12 mouse cellular contexts compared by ENCODE assay signal in the genomic region with DNA sequence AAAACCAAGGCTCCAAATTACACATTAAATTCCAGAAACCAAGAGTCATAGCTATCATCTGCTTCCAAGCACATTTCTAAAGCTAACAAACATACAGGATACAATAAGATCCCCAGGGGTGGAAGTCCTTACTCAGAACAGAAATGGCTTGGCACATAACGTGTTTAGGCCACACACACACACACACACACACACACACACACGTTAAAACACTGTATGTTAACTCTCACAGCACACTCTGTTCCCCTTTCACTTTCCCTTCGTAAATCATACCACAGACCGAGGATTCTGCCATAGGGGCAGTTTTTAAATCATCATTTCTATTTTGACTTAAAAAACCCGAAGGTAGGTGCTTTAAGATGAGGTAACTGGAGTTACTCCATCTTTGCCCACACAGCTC. TPM values are rescaled to one million over a fixed set of nuclear protein-coding genes. Genes with fewer than 3 reads are reported as not detected.
DNase-seq lines count a peak whose midpoint lies in the region; TF ChIP-seq lines count a peak whose summit lies in the region.
"Had no signal": no experiment of that assay in that cellular context is flagged by ENCODE, and none has a peak within 500 bp of the region (broad histone marks: within the 10 kb centered on the region; RNA-seq: fewer than 3 reads in every experiment).

No protein-coding gene starts in this region.

- TF ChIP-seq POLR2A in bone marrow macrophage, adult 2 months (IDR thresholded peaks at IDR 0.05; ENCODE audit: borderline replicate concordance, low read depth, low read length) = no peak

- DNase-seq in kidney, postnatal 14 days = peak; percentile 24
- no peak for DNase-seq in kidney, postnatal 4 days
- DNase-seq in A20 (ENCODE audit: low read depth, low spot score) = peak; percentile 81
- DNase-seq in cerebellum, adult 11 months = no peak
- no peak for DNase-seq in adrenal gland, adult 18-20 months (ENCODE audit: low spot score in 2 of 2)
- DNase-seq: layer of hippocampus, postnatal 36 days; thymus, postnatal 36 days had no signal

- H3K27ac ChIP-seq in bone marrow macrophage, adult 2 months (ENCODE audit: insufficient read depth, low read depth, low read length) = peak overlapping the region; percentile 44
- H3K27ac ChIP-seq: hindbrain, embryonic 10.5 days had no signal

- no peaks in the 10 kb centered on the region for H3K27me3 ChIP-seq in megakaryocyte, embryonic 14.5 days (replicated peaks)

- no peaks in the 10 kb centered on the region for H3K9me3 ChIP-seq in megakaryocyte, embryonic 14.5 days
- H3K9me3 ChIP-seq: hindbrain, embryonic 10.5 days had no signal

- peak overlapping the region; percentile 55 for H3K4me3 ChIP-seq in bone marrow macrophage, adult 2 months (ENCODE audit: insufficient read depth, low read length)
- peak overlapping the region; percentile 54 for H3K4me3 ChIP-seq in megakaryocyte, embryonic 14.5 days (replicated peaks)
- H3K4me3 ChIP-seq: hindbrain, embryonic 10.5 days had no signal

- H3K36me3 ChIP-seq in megakaryocyte, embryonic 14.5 days (replicated peaks; ENCODE audit: low read length) = peaks cover 47% of the 10 kb centered on the region
- H3K36me3 ChIP-seq: hindbrain, embryonic 10.5 days had no signal

- H3K4me1 ChIP-seq in bone marrow macrophage, adult 2 months (ENCODE audit: control insufficient read depth, insufficient read depth, low read length) = peaks cover 32% of the 10 kb centered on the region
- H3K4me1 ChIP-seq in megakaryocyte, embryonic 14.5 days = peaks cover 72% of the 10 kb centered on the region

- TF ChIP-seq CTCF in bone marrow macrophage, adult 2 months (IDR thresholded peaks at IDR 0.05; ENCODE audit: low read depth, low read length) = no peak

RNA-seq across cellular contexts. Expression of a gene that starts 3.9 kb away (rescaled TPM):
- polyA plus RNA-seq in bone marrow macrophage, adult 2 months (2012; ENCODE audit: insufficient read depth, insufficient read length, missing spikeins) = 21.1 and 24.6 TPM in 2 replicates
- polyA plus RNA-seq in megakaryocyte, embryonic 14.5 days (2012; ENCODE audit: insufficient read depth, low replicate concordance) = 7.7 and 9.8 TPM in 2 replicates
- total RNA-seq in adrenal gland, adult 18-20 months (2021) = 10 to 100 TPM; 12.2 to 12.6 TPM

RNA-seq across cellular contexts. Expression of a gene that starts 18.5 kb away (rescaled TPM):
- not detected in 2 replicates for polyA plus RNA-seq in bone marrow macrophage, adult 2 months (2012; ENCODE audit: insufficient read depth, insufficient read length, missing spikeins)
- polyA plus RNA-seq in megakaryocyte, embryonic 14.5 days (2012; ENCODE audit: insufficient read depth, low replicate concordance) = not detected in 2 replicates
- total RNA-seq in adrenal gland, adult 18-20 months (2021) = not detected
- total RNA-seq: layer of hippocampus, postnatal 36 days had no signal
- polyA plus RNA-seq: frontal cortex, adult 2 months; hindbrain, embryonic 10.5 days; neural tube, embryonic 14.5 days had no signal

RNA-seq across cellular contexts. Expression of a gene that starts 43.1 kb away (rescaled TPM):
- 0.36 and 0.44 TPM in 2 replicates for polyA plus RNA-seq in bone marrow macrophage, adult 2 months (2012; ENCODE audit: insufficient read depth, insufficient read length, missing spikeins)
- polyA plus RNA-seq in megakaryocyte, embryonic 14.5 days (2012; ENCODE audit: insufficient read depth, low replicate concordance) = not detected in 2 replicates
- total RNA-seq in adrenal gland, adult 18-20 months (2021) = 10 to 100 TPM; 12.2 to 16.7 TPM

Comparison
In these comparisons a context has a peak if more than half of its experiments do, and no peak if none do; other contexts are left out.
1. DNase-seq: peak in kidney, postnatal 14 days (single experiment) and A20 (single experiment); none in kidney, postnatal 4 days (0 of 2), cerebellum, adult 11 months (single experiment) and adrenal gland, adult 18-20 months (0 of 2).